Mouse (Mus musculus) cortical plate, adult 2 months (tissue): ENCODE measurements around the gene Col18a1.

Experiments used
- CTCF ChIP-seq: fragments of 200-500 bp; IDR thresholded peaks from 2 replicates; pipeline ENCODE4 v1.5.1; 2011; ENCODE audit warnings: mild to moderate bottlenecking, control low read depth, low read length; ENCODE audit not compliant: insufficient read depth; ENCODE audit errors: extremely low read depth
- POLR2A ChIP-seq: fragments of 200-500 bp; IDR thresholded peaks from 2 replicates; pipeline ENCODE4 v1.6.1; 2011; ENCODE audit warnings: mild to moderate bottlenecking, low read length, control low read depth; ENCODE audit not compliant: insufficient read depth; ENCODE audit errors: extremely low read depth

- TF ChIP-seq CTCF, result no peak
- TF ChIP-seq POLR2A, result no peak
These were observed 158.8 kb downstream of the Col18a1 start for GRCm38 (mm10) chr10:77007433-77008108.
